Mouse (Mus musculus) hindbrain, embryonic 11.5 days (tissue): ENCODE data around the gene Brd7. TPM values are rescaled to one million over a fixed set of nuclear protein-coding genes. Genes with fewer than 3 reads are reported as not detected.

Experiments used
- ATAC-seq: fragments of 200-750 bp; cut with Nextera tagmentation; 2 replicates; pipeline ENCODE4 v1.8.0; 2017; ENCODE audit warnings: mild to moderate bottlenecking, moderate TSS enrichment, moderate library complexity; ENCODE audit not compliant: low FRiP score
- DNase-seq: peaks from one replicate; pipeline ENCODE4 v3.0.0-alpha.2; 2015; ENCODE audit warnings: low spot score
- H3K27ac ChIP-seq: fragments of 300-500 bp; sonication (generic); 2 replicates; pipeline ENCODE4 v1.5.1; 2014; ENCODE audit warnings: mild to moderate bottlenecking, low read depth, low read length
- H3K27me3 ChIP-seq: fragments of 300-500 bp; sonication (generic); 2 replicates; pipeline ENCODE4 v1.6.1; 2014; ENCODE audit warnings: mild to moderate bottlenecking, low read length, moderate library complexity, mixed read lengths; ENCODE audit not compliant: control insufficient read depth, insufficient read depth
- H3K36me3 ChIP-seq: fragments of 300-500 bp; sonication (generic); 2 replicates; pipeline ENCODE4 v1.6.1; 2014; ENCODE audit warnings: mild to moderate bottlenecking, low read length, moderate library complexity, mixed read lengths; ENCODE audit not compliant: control insufficient read depth, insufficient read depth
- H3K4me1 ChIP-seq: fragments of 300-500 bp; sonication (generic); replicated peaks from 2 replicates; pipeline ENCODE4 v1.6.1; 2014; ENCODE audit warnings: low read length, mixed read lengths; ENCODE audit not compliant: control insufficient read depth, insufficient read depth
- H3K4me2 ChIP-seq: fragments of 300-500 bp; sonication (generic); replicated peaks from 2 replicates; pipeline ENCODE4 v1.6.1; 2014; ENCODE audit warnings: mild to moderate bottlenecking, low read depth, low read length
- H3K4me3 ChIP-seq: fragments of 300-500 bp; sonication (generic); 2 replicates; pipeline ENCODE4 v1.5.1; 2014; ENCODE audit warnings: low read depth, low read length
- H3K9ac ChIP-seq: fragments of 300-500 bp; sonication (generic); 2 replicates; pipeline ENCODE4 v1.6.1; 2014; ENCODE audit warnings: low read depth, low read length
- H3K9me3 ChIP-seq: fragments of 300-500 bp; sonication (generic); 2 replicates; pipeline ENCODE4 v1.6.1; 2016; ENCODE audit warnings: low read length; ENCODE audit not compliant: control insufficient read depth
- WGBS: fragments of 180-500 bp; shearing (Covaris S2); extraction: QIAGEN DNeasy Blood & Tissue Kit; methylation state at CpG from one replicate; pipeline ENCODE4 v1.1.7; 2014; 5-methylcytosine and 5-hydroxymethylcytosine counted together
- polyA plus RNA-seq: library from polyadenylated mRNA; unstranded; fragments of >200 nt; fragmentation: Nextera tagmentation; extraction: Ambion mirVana; gene quantifications from 2 replicates; pipeline ENCODE4 v1.2.1, GENCODE M21; 2014

The Brd7 gene
- polyA plus RNA-seq, 1 experiment from 2014 or later: 82.4 TPM

GRCm38 (mm10) chr8:88361044-88361707 lies 818 bp downstream of the Brd7 start:
- Histone ChIP-seq H3K27me3 (no peaks in the 10 kb centered on the region), H3K9me3 (no peaks in the 10 kb centered on the region), H3K4me2 (peak overlapping the region; percentile 74), H3K36me3 (peaks cover 5% of the 10 kb centered on the region; the same call in 1 of the 2 replicates), H3K9ac (peak overlapping the region; percentile 95), H3K4me1 (no peaks in the 10 kb centered on the region), H3K27ac (peak overlapping the region; percentile 70), H3K4me3 (peak overlapping the region; percentile 90)
- no peak; the same call in 1 of the 2 replicates for ATAC-seq
- peak; percentile 49 for DNase-seq
- 2% methylated on average over 31 of the region's 31 CpGs for WGBS

- ATAC-seq: no peak
- H3K27me3 ChIP-seq: no peaks in the 10 kb centered on the region
- no peak overlapping the region for H3K4me3 ChIP-seq
- H3K4me1 ChIP-seq: no peaks in the 10 kb centered on the region
- no peak overlapping the region for H3K27ac ChIP-seq
- no peaks in the 10 kb centered on the region for H3K9me3 ChIP-seq
- 97% methylated on average over 2 of the region's 2 CpGs for WGBS
- no peak for DNase-seq
- H3K4me2 ChIP-seq: no peak overlapping the region
- peaks cover 8% of the 10 kb centered on the region for H3K36me3 ChIP-seq
- no peak overlapping the region for H3K9ac ChIP-seq
Observed at GRCm38 (mm10) chr8:88359959-88360358, 2.0 kb downstream of the Brd7 start.

GRCm38 (mm10) chr8:88357946-88358345 lies 4.0 kb downstream of the Brd7 start:
- Histone ChIP-seq H3K27ac (no peak overlapping the region), H3K9me3 (no peaks in the 10 kb centered on the region), H3K36me3 (peaks cover 9% of the 10 kb centered on the region), H3K4me2 (no peak overlapping the region), H3K27me3 (no peaks in the 10 kb centered on the region), H3K4me3 (no peak overlapping the region), H3K9ac (no peak overlapping the region), H3K4me1 (no peaks in the 10 kb centered on the region)
- WGBS: 85% methylated on average over 5 of the region's 5 CpGs
- ATAC-seq: no peak
- no peak for DNase-seq

GRCm38 (mm10) chr8:88357226-88357933 lies 4.6 kb downstream of the Brd7 start:
- ATAC-seq (no peak), DNase-seq (no peak)
- Histone ChIP-seq H3K9me3 (no peaks in the 10 kb centered on the region), H3K9ac (no peak overlapping the region), H3K4me3 (no peak overlapping the region), H3K27me3 (no peaks in the 10 kb centered on the region), H3K4me1 (no peaks in the 10 kb centered on the region), H3K27ac (no peak overlapping the region), H3K4me2 (no peak overlapping the region), H3K36me3 (peaks cover 9% of the 10 kb centered on the region)
- 84% methylated on average over 5 of the region's 5 CpGs for WGBS

- H3K4me2 ChIP-seq: no peak overlapping the region
- H3K4me3 ChIP-seq: no peak overlapping the region
- no peak overlapping the region for H3K27ac ChIP-seq
- H3K9ac ChIP-seq: no peak overlapping the region
- 93% methylated on average over 2 of the region's 2 CpGs for WGBS
- ATAC-seq (no peak), DNase-seq (no peak)
- H3K4me1 ChIP-seq: no peaks in the 10 kb centered on the region
- H3K9me3 ChIP-seq: no peaks in the 10 kb centered on the region
- no peaks in the 10 kb centered on the region for H3K27me3 ChIP-seq
- peaks cover 5% of the 10 kb centered on the region for H3K36me3 ChIP-seq
Observed at GRCm38 (mm10) chr8:88349046-88349445, 12.9 kb downstream of the Brd7 start.

GRCm38 (mm10) chr8:88342026-88342425 lies 20.0 kb downstream of the Brd7 start:
- no peaks in the 10 kb centered on the region for H3K4me1 ChIP-seq
- H3K4me2 ChIP-seq: no peak overlapping the region
- 91% methylated on average over 4 of the region's 4 CpGs for WGBS
- H3K27ac ChIP-seq: no peak overlapping the region
- H3K36me3 ChIP-seq: peaks cover 13% of the 10 kb centered on the region; the same call in 1 of the 2 replicates
- H3K27me3 ChIP-seq: no peaks in the 10 kb centered on the region
- no peak for ATAC-seq
- H3K9me3 ChIP-seq: no peaks in the 10 kb centered on the region
- H3K9ac ChIP-seq: no peak overlapping the region
- no peak overlapping the region for H3K4me3 ChIP-seq
- no peak for DNase-seq

GRCm38 (mm10) chr8:88339887-88340695 lies 21.9 kb downstream of the Brd7 start:
- peaks cover 12% of the 10 kb centered on the region; the same call in 1 of the 2 replicates for H3K36me3 ChIP-seq
- no peak overlapping the region for H3K4me3 ChIP-seq
- no peak for ATAC-seq
- no peaks in the 10 kb centered on the region for H3K9me3 ChIP-seq
- H3K27me3 ChIP-seq: no peaks in the 10 kb centered on the region
- 93% methylated on average over 2 of the region's 2 CpGs for WGBS
- no peak overlapping the region for H3K27ac ChIP-seq
- no peak for DNase-seq
- H3K4me2 ChIP-seq: no peak overlapping the region
- H3K9ac ChIP-seq: no peak overlapping the region
- no peaks in the 10 kb centered on the region for H3K4me1 ChIP-seq

- WGBS: 81% methylated on average over 3 of the region's 3 CpGs
- DNase-seq (no peak), ATAC-seq (no peak)
- Histone ChIP-seq H3K4me3 (no peak overlapping the region), H3K27ac (no peak overlapping the region), H3K36me3 (peaks cover 10% of the 10 kb centered on the region; the same call in 1 of the 2 replicates), H3K27me3 (no peaks in the 10 kb centered on the region), H3K9me3 (no peaks in the 10 kb centered on the region), H3K4me1 (no peaks in the 10 kb centered on the region), H3K9ac (no peak overlapping the region), H3K4me2 (no peak overlapping the region)
Observed at GRCm38 (mm10) chr8:88339221-88339620, 22.8 kb downstream of the Brd7 start.
